Mouse (Mus musculus) neural tube, embryonic 11.5 days (tissue): ENCODE data around the gene Crb3. TPM values are rescaled to one million over a fixed set of nuclear protein-coding genes. Genes with fewer than 3 reads are reported as not detected.

Experiments
- ATAC-seq: fragments of 200-750 bp; cut with Nextera tagmentation; 2 replicates; pipeline ENCODE4 v1.8.0; 2017; ENCODE audit warnings: moderate number of reproducible peaks, mild to moderate bottlenecking, moderate TSS enrichment, moderate library complexity; ENCODE audit not compliant: insufficient read depth, low FRiP score, low TSS enrichment
- DNase-seq: peaks from one replicate; pipeline ENCODE4 v3.0.0-alpha.2; 2015; ENCODE audit warnings: low spot score
- H3K27ac ChIP-seq: fragments of 300-500 bp; sonication (generic); 2 replicates; pipeline ENCODE4 v1.5.1; 2014; ENCODE audit warnings: low read depth, mild to moderate bottlenecking, low read length
- H3K27me3 ChIP-seq: fragments of 300-500 bp; sonication (generic); 2 replicates; pipeline ENCODE4 v1.6.1; 2014; ENCODE audit warnings: mild to moderate bottlenecking, low read length, mixed read lengths; ENCODE audit not compliant: control insufficient read depth, insufficient read depth
- H3K36me3 ChIP-seq: fragments of 300-500 bp; sonication (generic); 2 replicates; pipeline ENCODE4 v1.6.1; 2014; ENCODE audit warnings: mild to moderate bottlenecking, low read length, moderate library complexity, mixed read lengths; ENCODE audit not compliant: control insufficient read depth, insufficient read depth
- H3K4me1 ChIP-seq: fragments of 300-500 bp; sonication (generic); 2 replicates; pipeline ENCODE4 v1.6.1; 2014; ENCODE audit warnings: low read length, mixed read lengths; ENCODE audit not compliant: control insufficient read depth, insufficient read depth
- H3K4me2 ChIP-seq: fragments of 300-500 bp; sonication (generic); 2 replicates; pipeline ENCODE4 v1.6.1; 2014; ENCODE audit warnings: low read depth, mild to moderate bottlenecking, moderate library complexity
- H3K4me3 ChIP-seq: fragments of 300-500 bp; sonication (generic); 2 replicates; pipeline ENCODE4 v1.5.1; 2014; ENCODE audit warnings: low read depth, low read length
- H3K9ac ChIP-seq: fragments of 300-500 bp; sonication (generic); 2 replicates; pipeline ENCODE4 v1.6.1; 2014; ENCODE audit warnings: mild to moderate bottlenecking, low read length
- H3K9me3 ChIP-seq: fragments of 300-500 bp; sonication (generic); 2 replicates; pipeline ENCODE4 v1.6.1; 2016; ENCODE audit warnings: low read length; ENCODE audit not compliant: control insufficient read depth
- WGBS: fragments of 180-500 bp; shearing (Covaris S2); extraction: QIAGEN DNeasy Blood & Tissue Kit; methylation state at CpG from one replicate; pipeline ENCODE4 v1.1.7; 2014; 5-methylcytosine and 5-hydroxymethylcytosine counted together
- polyA plus RNA-seq: library from polyadenylated mRNA; unstranded; fragments of >200 nt; fragmentation: Nextera tagmentation; extraction: Ambion mirVana; gene quantifications from 2 replicates; pipeline ENCODE4 v1.2.1, GENCODE M21; 2014

Gene Crb3
- polyA plus RNA-seq, 1 experiment from 2014 or later = 1.9 TPM

DNA sequence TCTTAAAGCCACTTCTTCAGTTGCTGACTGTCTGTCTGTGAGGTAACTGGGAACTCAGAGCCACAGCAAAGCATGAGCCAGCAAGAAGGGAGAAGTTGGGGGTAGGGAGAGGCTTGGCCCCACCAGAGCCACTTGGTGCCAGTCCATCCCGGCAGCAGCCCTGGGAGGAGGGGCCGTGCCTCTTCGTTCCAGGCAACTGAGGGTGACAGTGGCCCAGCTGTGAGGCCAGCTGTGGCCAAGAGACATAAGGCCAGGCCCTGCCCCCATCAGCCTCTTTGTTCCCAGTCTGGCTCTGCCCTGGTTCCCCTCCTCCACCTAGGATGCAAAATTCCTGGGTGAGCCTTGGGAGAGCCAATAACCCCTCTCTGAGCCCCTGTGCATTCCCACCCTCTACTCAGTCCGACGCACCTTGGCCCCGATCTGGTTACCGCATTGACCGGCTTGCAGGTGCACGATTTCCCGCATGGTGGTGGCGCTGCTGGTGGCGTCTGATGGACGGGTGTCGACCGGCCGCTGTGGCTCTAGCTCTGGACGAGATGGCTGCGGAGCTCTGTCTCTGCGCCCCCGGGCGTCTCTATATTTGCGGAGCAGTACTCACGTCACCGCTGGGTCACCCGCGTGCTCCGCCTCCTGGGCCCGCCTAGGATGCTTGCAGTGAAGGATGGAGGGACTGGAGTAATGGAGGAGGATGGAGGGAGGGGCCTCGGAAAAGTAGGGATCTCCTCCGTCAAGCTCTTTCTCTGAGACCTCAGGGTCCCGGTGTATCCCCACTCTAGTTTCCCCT, 28.3 kb downstream of the Crb3 start, which contains the start of gene Tubb4a:
Gene Tubb4a, minus strand, starts transcription at position 734 of the 784 bp plus-strand sequence.
- DNase-seq (peak; percentile 84), ATAC-seq (peak; percentile 89)
- 1% methylated on average over 31 of the region's 31 CpGs for WGBS
- Histone ChIP-seq H3K27me3 (no peaks in the 10 kb centered on the region), H3K9me3 (no peaks in the 10 kb centered on the region), H3K9ac (peak within 1 kb of the TSS; percentile 67), H3K4me1 (no peaks in the 10 kb centered on the region), H3K27ac (peak within 1 kb of the TSS; percentile 75), H3K4me2 (peak within 1 kb of the TSS; percentile 65), H3K36me3 (no peaks in the 10 kb centered on the region), H3K4me3 (peak within 1 kb of the TSS; percentile 45)

DNA sequence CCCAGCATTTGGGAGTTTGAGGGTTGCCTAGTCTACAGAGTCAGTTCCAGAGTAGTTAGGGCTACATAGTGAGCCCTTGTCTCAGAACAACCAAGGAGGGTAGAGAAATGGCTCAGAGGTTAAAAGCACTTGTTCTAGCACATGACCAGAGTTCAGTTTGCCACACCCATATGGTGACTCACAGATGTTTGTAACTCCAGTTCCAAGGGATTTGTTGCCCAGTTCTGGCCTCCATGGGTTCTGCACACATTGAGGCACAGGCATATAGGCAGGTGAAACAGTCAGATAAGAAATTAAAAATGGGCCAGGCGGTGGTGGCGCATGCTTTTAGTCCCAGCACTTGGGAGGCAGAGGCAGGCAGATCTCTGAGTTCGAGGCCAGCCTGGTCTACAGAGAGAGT, 35.3 kb downstream of the Crb3 start:
- no peak for DNase-seq
- no peak overlapping the region for H3K27ac ChIP-seq
- H3K36me3 ChIP-seq = no peaks in the 10 kb centered on the region
- no peaks in the 10 kb centered on the region for H3K9me3 ChIP-seq
- no peak for ATAC-seq
- H3K27me3 ChIP-seq = no peaks in the 10 kb centered on the region
- 98% methylated on average over 3 of the region's 3 CpGs for WGBS
- no peak overlapping the region for H3K4me3 ChIP-seq
- H3K4me2 ChIP-seq = no peak overlapping the region
- no peak overlapping the region for H3K9ac ChIP-seq
- no peaks in the 10 kb centered on the region for H3K4me1 ChIP-seq

DNA sequence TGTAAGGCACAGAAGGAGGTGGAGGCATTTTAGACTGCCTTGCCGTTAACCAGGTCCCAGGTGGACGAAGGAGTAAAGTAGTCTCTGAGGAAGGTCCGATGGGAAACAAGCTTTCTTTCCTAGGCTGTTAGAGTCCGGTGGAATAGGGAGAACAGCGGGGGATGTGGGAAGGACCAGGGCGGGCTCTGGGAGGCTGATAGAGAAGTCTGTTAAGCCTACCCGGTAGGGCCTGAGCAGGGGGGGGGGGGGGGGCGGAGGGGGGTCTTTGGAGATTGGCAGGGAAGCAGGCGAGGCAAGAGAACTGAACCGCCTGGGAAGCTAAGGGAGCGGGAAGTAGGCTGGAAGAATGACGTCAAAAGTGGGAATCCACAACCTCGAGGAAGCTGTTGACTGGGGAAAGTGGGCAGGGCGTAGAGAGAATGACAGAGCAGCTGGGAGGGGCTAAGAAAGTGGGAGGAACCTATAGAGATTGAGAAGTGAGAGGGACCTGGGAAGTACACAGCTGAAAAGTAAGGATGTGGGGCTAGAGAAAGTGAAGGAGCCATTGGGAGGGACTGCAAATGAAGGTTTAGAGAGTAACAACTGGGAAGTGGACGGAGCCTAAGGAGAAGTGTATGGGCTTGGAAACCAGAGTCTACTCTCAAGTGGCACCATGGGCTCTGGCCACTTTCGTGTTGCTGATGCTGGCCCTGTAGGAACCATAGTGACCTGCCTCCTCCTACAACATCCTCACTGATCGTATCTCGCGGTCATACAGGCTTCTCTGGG, 37.1 kb downstream of the Crb3 start:
- H3K4me1 ChIP-seq = no peaks in the 10 kb centered on the region
- H3K4me3 ChIP-seq = 0 out of 2 replicates have a peak overlapping the region, but pooled peaks have one; percentile 4
- no peaks in the 10 kb centered on the region for H3K27me3 ChIP-seq
- no peak overlapping the region for H3K27ac ChIP-seq
- H3K36me3 ChIP-seq = no peaks in the 10 kb centered on the region
- peak overlapping the region; percentile 23 for H3K4me2 ChIP-seq
- ATAC-seq = peak; percentile 63
- H3K9me3 ChIP-seq = no peaks in the 10 kb centered on the region
- DNase-seq = peak; percentile 62
- 0% methylated on average over 16 of the region's 19 CpGs for WGBS
- no peak overlapping the region for H3K9ac ChIP-seq

DNA sequence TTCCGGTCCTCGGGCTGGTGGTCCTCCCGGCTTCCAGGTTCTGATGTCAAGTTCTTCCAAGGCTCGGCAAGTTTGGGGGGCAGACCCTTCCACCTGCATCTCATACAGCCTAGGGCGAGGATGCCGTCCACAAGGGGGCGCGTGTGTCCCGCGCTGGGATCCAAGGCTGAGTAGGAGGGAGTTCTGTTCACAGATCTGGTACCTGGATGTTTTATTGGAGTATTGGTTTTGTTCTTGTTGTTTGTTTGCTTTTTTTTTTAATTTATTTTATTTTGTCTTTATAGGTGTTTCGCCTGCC, 37.7 kb downstream of the Crb3 start:
- no peaks in the 10 kb centered on the region for H3K27me3 ChIP-seq
- H3K4me2 ChIP-seq = peak overlapping the region; percentile 23
- DNase-seq (peak; percentile 85), ATAC-seq (peak; percentile 88)
- under 1% methylated on average over 11 of the region's 11 CpGs for WGBS
- H3K9me3 ChIP-seq = no peaks in the 10 kb centered on the region
- no peaks in the 10 kb centered on the region for H3K36me3 ChIP-seq
- H3K4me3 ChIP-seq = no peak overlapping the region
- no peak overlapping the region for H3K27ac ChIP-seq
- H3K4me1 ChIP-seq = no peaks in the 10 kb centered on the region
- H3K9ac ChIP-seq = no peak overlapping the region

DNA sequence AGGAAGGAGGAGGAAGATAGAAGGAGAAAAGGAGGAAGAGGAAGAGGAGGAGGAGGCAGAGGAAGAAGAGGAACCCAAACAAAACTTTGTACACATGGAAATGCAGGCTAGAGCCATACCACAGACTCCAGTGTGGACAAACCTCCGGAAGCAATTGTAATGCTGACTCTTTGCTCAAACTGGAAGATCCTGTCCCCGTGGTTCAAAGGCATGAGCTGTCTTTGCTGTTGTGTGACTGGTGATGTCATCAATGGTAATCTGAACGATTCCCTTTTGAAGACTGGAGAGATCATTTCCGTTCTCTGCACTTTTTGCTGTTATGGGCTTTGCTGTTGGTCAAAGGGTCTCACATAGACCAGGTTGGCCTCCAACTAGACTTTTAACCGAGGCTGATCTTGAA, 39.4 kb downstream of the Crb3 start:
- Histone ChIP-seq H3K27ac (no peak overlapping the region), H3K36me3 (no peaks in the 10 kb centered on the region), H3K4me2 (no peak overlapping the region), H3K4me1 (no peaks in the 10 kb centered on the region), H3K9ac (no peak overlapping the region), H3K9me3 (no peaks in the 10 kb centered on the region), H3K4me3 (no peak overlapping the region), H3K27me3 (no peaks in the 10 kb centered on the region)
- ATAC-seq (no peak), DNase-seq (no peak)
- 87% methylated on average over 5 of the region's 5 CpGs for WGBS

DNA sequence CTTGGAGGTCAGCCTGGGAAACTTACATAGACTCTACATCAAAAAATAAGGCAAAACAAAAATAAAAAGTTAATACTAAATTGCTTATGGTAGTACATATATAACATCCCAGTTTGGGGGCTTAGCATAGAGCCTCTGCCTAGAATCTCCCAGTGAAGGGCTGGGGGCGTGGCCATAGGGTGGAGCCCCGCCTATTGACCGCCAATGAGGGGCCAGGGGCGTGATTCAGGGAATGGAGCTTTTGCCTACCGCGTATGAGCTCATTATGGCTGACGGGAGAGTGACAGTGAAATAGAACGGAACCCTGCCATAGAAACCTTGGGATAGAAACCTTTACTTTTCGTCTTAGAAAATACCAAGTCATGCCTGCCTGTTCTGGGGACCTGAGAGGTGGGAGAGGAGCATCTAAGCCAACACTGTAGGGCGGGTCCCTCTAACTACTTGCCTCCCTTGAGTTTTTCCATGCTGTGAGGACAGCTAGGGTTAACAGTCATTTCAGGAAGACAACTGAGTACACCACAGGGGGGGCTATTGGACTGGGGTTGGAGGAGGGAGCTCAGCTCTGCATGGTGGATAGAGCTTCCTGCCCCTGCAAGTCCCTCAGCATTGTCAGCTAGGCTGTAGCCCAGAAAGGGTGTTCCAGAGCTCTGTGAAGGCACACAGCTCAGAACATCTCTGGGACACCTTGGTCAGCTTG, 40.9 kb downstream of the Crb3 start:
- no peak overlapping the region for H3K4me3 ChIP-seq
- H3K9ac ChIP-seq = no peak overlapping the region
- no peak overlapping the region for H3K27ac ChIP-seq
- no peaks in the 10 kb centered on the region for H3K36me3 ChIP-seq
- no peak for DNase-seq
- WGBS = 7% methylated on average over 10 of the region's 10 CpGs
- no peak overlapping the region for H3K4me2 ChIP-seq
- H3K27me3 ChIP-seq = no peaks in the 10 kb centered on the region
- H3K4me1 ChIP-seq = no peaks in the 10 kb centered on the region
- ATAC-seq = no peak
- H3K9me3 ChIP-seq = no peaks in the 10 kb centered on the region

DNA sequence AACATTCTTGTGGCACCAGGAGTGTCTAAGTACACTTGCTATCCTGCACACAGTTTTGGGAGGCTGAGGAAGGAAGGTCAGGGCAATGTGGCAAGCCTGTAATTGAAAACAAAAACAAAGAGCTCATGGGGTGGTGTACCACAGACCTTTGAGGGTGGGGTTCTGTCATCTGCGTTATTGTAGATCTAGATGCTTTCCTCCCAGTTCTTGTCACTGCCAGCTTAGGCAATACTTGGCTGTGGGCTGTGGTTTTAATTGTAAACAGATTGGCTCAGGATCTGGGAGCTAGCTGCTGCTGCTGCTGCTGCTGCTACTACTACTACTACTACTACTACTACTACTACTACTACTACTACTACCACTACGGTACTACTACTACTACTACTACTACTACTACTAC, 43.4 kb downstream of the Crb3 start:
- Histone ChIP-seq H3K9ac (no peak overlapping the region), H3K4me3 (no peak overlapping the region), H3K27me3 (no peaks in the 10 kb centered on the region), H3K4me2 (no peak overlapping the region), H3K9me3 (no peaks in the 10 kb centered on the region), H3K36me3 (no peaks in the 10 kb centered on the region), H3K27ac (no peak overlapping the region), H3K4me1 (no peaks in the 10 kb centered on the region)
- ATAC-seq (no peak), DNase-seq (no peak)
- 87% methylated on average over 2 of the region's 2 CpGs for WGBS

DNA sequence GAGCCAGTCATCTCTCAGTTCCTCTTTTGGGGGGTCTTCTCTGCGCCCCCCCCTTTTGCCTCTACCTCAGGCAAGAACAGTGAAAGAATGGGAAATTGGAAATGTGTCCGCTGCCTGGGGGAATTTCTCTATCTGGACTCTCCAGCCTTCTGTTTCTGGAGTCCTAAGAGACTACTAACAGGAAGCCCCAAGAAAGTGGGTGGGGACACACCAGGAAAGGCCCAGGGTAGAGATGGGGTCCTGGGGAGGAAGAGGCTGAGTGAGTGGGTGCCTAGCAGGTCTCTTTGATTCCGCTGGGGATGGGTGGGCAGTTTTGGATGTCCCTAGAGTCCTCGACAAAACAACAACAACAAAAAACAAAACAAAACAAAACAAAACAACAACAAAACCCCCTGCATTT, 45.6 kb downstream of the Crb3 start:
- H3K27ac ChIP-seq = no peak overlapping the region
- ATAC-seq = peak; percentile 20; the same call in 1 of the 2 replicates
- 50% methylated on average over 4 of the region's 4 CpGs for WGBS

More for the DNA sequence above, 45.6 kb downstream of the Crb3 start:
- Histone ChIP-seq H3K9ac (no peak overlapping the region; the same call in 1 of the 2 replicates), H3K36me3 (no peaks in the 10 kb centered on the region), H3K9me3 (no peaks in the 10 kb centered on the region), H3K27me3 (no peaks in the 10 kb centered on the region), H3K4me1 (no peaks in the 10 kb centered on the region), H3K4me3 (no peak overlapping the region), H3K4me2 (peak overlapping the region; percentile 95)
- no peak for DNase-seq
